Mouse (Mus musculus): ENCODE data around the gene Adgrb2. TPM values are rescaled to one million over a fixed set of nuclear protein-coding genes. Genes with fewer than 3 reads are reported as not detected.

The Adgrb2 gene
- polyA plus RNA-seq, 1 experiment from 2014 or later, result 1.5 TPM

DNA sequence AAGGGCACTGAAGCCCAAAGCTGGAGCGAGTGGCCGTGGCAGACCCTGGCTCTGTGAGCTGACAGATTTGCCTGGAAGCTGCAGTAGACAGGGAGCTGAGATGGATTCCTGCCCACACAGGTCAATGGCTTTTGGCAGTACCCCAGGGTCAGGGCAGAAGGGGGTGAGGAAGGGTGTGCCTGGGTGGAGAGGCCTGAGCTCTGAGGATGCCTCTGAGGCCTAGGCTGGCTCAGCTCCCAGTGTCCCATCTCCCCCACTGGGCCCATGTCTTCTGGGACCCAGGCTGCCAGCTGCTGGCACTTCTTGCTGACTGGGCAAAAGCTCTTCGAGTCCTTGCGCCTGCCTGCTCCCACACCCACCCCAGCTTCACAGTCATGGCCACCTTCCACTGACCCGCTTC is 8.5 kb downstream of the Adgrb2 start:
- DNase-seq (ENCODE audit: low spot score), result no peak
- no peaks in the 10 kb centered on the region for H3K9me3 ChIP-seq (ENCODE audit: control insufficient read depth, low read length)
- no peaks in the 10 kb centered on the region for H3K36me3 ChIP-seq (ENCODE audit: control insufficient read depth, insufficient read depth, low read length)
- H3K4me3 ChIP-seq (ENCODE audit: low read depth, low read length), result no peak overlapping the region
- H3K27me3 ChIP-seq (ENCODE audit: control insufficient read depth, insufficient read depth, low read length), result peaks cover 15% of the 10 kb centered on the region
- peaks cover 7% of the 10 kb centered on the region for H3K4me1 ChIP-seq (ENCODE audit: control insufficient read depth, insufficient read depth, low read length)
- H3K27ac ChIP-seq (replicated peaks; ENCODE audit: low read depth, low read length), result no peak overlapping the region
- WGBS, result 88% methylated on average over 5 of the region's 5 CpGs
- ATAC-seq (ENCODE audit: insufficient number of reproducible peaks, low FRiP score, low TSS enrichment, low read depth), result no peak
- no peak overlapping the region for H3K4me2 ChIP-seq (ENCODE audit: low read depth, severe bottlenecking)
- no peak overlapping the region for H3K9ac ChIP-seq (ENCODE audit: low read length)

DNA sequence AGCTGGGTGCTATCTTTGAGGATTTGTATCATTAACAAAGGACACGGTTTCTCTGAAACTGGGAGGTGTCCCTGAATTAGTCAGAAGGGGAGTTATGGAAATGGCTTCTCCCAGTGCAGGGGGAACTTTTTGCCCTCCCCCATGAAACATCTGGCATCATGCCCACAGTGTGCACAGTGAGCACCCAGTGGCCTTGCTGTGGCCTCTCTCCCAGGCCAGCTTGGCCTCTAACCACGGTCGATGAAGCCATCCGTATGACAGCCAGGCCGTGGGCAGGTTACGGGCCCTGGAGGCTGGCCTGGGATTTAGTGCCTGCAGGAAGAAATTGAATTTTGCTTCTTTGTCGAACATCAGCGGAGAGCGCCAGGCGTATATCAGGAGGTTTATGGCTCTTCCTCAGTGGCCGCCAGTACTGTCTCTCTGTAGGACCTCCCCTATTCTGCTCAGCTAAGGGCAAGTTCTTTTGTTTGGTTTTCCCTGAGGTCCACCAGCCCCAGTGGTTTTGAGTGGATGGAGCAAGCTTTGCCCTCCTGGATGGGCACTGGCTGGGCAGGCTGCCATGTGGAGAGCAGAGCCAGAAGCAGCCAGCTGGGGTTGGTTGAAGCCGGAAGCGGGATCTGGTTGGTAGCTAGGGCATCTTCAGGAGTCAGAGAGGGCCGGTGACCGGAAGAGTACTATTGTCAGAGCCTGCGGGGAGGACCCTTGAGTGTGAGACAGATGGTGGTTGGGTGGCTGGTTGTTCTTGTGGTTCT is 9.4 kb downstream of the Adgrb2 start:
- Histone ChIP-seq H3K4me1 (ENCODE audit: control insufficient read depth, insufficient read depth, low read length) (peaks cover 5% of the 10 kb centered on the region; the same call in 1 of the 2 replicates), H3K4me2 (ENCODE audit: low read depth, severe bottlenecking) (no peak overlapping the region), H3K4me3 (ENCODE audit: low read depth, low read length) (no peak overlapping the region), H3K27me3 (ENCODE audit: control insufficient read depth, insufficient read depth, low read length) (peaks cover 13% of the 10 kb centered on the region), H3K9ac (ENCODE audit: low read length) (no peak overlapping the region), H3K9me3 (ENCODE audit: control insufficient read depth, low read length) (no peaks in the 10 kb centered on the region), H3K27ac (replicated peaks; ENCODE audit: low read depth, low read length) (no peak overlapping the region), H3K36me3 (ENCODE audit: control insufficient read depth, insufficient read depth, low read length) (no peaks in the 10 kb centered on the region)
- WGBS, result 89% methylated on average over 16 of the region's 16 CpGs
- ATAC-seq (ENCODE audit: insufficient number of reproducible peaks, low FRiP score, low TSS enrichment, low read depth) (no peak), DNase-seq (ENCODE audit: low spot score) (no peak)

- no peak for ATAC-seq (ENCODE audit: insufficient number of reproducible peaks, low FRiP score, low TSS enrichment, low read depth)
- WGBS, result 90% methylated on average over 5 of the region's 5 CpGs
- H3K4me2 ChIP-seq (ENCODE audit: low read depth, severe bottlenecking), result no peak overlapping the region
- peaks cover 13% of the 10 kb centered on the region for H3K27me3 ChIP-seq (ENCODE audit: control insufficient read depth, insufficient read depth, low read length)
- no peak overlapping the region for H3K27ac ChIP-seq (replicated peaks; ENCODE audit: low read depth, low read length)
- H3K36me3 ChIP-seq (ENCODE audit: control insufficient read depth, insufficient read depth, low read length), result no peaks in the 10 kb centered on the region
- no peak overlapping the region for H3K4me3 ChIP-seq (ENCODE audit: low read depth, low read length)
- no peak for DNase-seq (ENCODE audit: low spot score)
- H3K9ac ChIP-seq (ENCODE audit: low read length), result no peak overlapping the region
- no peaks in the 10 kb centered on the region for H3K9me3 ChIP-seq (ENCODE audit: control insufficient read depth, low read length)
- peaks cover 5% of the 10 kb centered on the region; the same call in 1 of the 2 replicates for H3K4me1 ChIP-seq (ENCODE audit: control insufficient read depth, insufficient read depth, low read length)
Measured at GRCm38 (mm10) chr4:129994728-129995127, 10.1 kb downstream of the Adgrb2 start.

GRCm38 (mm10) chr4:129995255-129995654 is 10.6 kb downstream of the Adgrb2 start:
- 84% methylated on average over 8 of the region's 8 CpGs for WGBS
- H3K9me3 ChIP-seq (ENCODE audit: control insufficient read depth, low read length), result no peaks in the 10 kb centered on the region
- peaks cover under 1% of the 10 kb centered on the region; the same call in 1 of the 2 replicates for H3K4me1 ChIP-seq (ENCODE audit: control insufficient read depth, insufficient read depth, low read length)
- no peaks in the 10 kb centered on the region for H3K36me3 ChIP-seq (ENCODE audit: control insufficient read depth, insufficient read depth, low read length)
- no peak overlapping the region for H3K27ac ChIP-seq (replicated peaks; ENCODE audit: low read depth, low read length)
- ATAC-seq (ENCODE audit: insufficient number of reproducible peaks, low FRiP score, low TSS enrichment, low read depth) (no peak), DNase-seq (ENCODE audit: low spot score) (no peak)
- H3K27me3 ChIP-seq (ENCODE audit: control insufficient read depth, insufficient read depth, low read length), result peaks cover 11% of the 10 kb centered on the region; the same call in 1 of the 2 replicates
- H3K4me2 ChIP-seq (ENCODE audit: low read depth, severe bottlenecking), result no peak overlapping the region
- no peak overlapping the region for H3K9ac ChIP-seq (ENCODE audit: low read length)
- H3K4me3 ChIP-seq (ENCODE audit: low read depth, low read length), result no peak overlapping the region

DNA sequence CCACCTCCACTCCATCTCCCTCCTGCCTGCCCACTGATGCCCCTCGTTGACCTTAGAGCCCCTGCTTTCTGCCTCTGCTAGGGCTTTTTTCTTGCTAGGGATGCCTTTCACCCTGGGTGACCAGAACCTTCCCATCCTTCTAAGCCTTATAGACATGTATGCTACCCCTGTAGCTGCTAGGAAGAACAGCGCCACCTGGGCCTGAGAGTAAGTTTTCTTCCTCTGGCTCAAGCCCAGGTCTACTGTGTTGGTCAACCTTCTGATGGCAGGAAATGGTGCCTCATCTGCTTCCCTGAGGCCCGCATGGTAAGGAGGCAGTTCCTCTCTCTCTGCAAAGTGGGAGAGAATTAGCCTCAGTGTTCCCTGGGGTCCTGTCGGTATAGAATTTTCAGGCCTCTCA is 11.3 kb downstream of the Adgrb2 start:
- no peak for ATAC-seq (ENCODE audit: insufficient number of reproducible peaks, low FRiP score, low TSS enrichment, low read depth)
- H3K27ac ChIP-seq (replicated peaks; ENCODE audit: low read depth, low read length), result no peak overlapping the region
- H3K4me2 ChIP-seq (ENCODE audit: low read depth, severe bottlenecking), result no peak overlapping the region
- H3K4me1 ChIP-seq (ENCODE audit: control insufficient read depth, insufficient read depth, low read length), result no peaks in the 10 kb centered on the region
- H3K36me3 ChIP-seq (ENCODE audit: control insufficient read depth, insufficient read depth, low read length), result no peaks in the 10 kb centered on the region
- H3K9me3 ChIP-seq (ENCODE audit: control insufficient read depth, low read length), result no peaks in the 10 kb centered on the region
- H3K4me3 ChIP-seq (ENCODE audit: low read depth, low read length), result no peak overlapping the region
- DNase-seq (ENCODE audit: low spot score), result no peak
- H3K27me3 ChIP-seq (ENCODE audit: control insufficient read depth, insufficient read depth, low read length), result peaks cover 11% of the 10 kb centered on the region; the same call in 1 of the 2 replicates
- no peak overlapping the region for H3K9ac ChIP-seq (ENCODE audit: low read length)
- WGBS, result 69% methylated on average over 4 of the region's 4 CpGs

DNA sequence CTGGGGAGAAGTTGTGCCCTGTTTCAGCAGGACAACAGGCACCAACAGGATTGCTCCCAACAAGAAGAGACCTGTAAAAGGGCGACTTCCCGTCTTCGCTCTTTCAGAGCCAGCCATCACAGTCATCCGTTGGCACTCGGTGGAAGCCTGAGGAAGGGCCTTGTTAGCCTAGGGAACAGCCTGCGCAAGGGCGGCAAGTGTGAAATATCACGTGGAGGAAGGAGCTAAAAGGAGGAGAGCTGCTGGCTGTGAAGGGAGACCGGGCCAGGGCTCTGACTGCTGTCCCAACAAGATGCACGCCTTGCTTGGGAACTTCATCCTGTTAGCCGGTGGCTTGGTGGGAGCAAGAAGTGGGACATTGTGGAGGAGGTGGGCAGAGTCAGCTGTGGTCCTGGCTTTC is 13.5 kb downstream of the Adgrb2 start:
- Histone ChIP-seq H3K27ac (replicated peaks; ENCODE audit: low read depth, low read length) (no peak overlapping the region), H3K9ac (ENCODE audit: low read length) (no peak overlapping the region), H3K27me3 (ENCODE audit: control insufficient read depth, insufficient read depth, low read length) (peaks cover 11% of the 10 kb centered on the region; the same call in 1 of the 2 replicates), H3K9me3 (ENCODE audit: control insufficient read depth, low read length) (no peaks in the 10 kb centered on the region), H3K4me1 (ENCODE audit: control insufficient read depth, insufficient read depth, low read length) (no peaks in the 10 kb centered on the region), H3K4me2 (ENCODE audit: low read depth, severe bottlenecking) (no peak overlapping the region), H3K4me3 (ENCODE audit: low read depth, low read length) (no peak overlapping the region), H3K36me3 (ENCODE audit: control insufficient read depth, insufficient read depth, low read length) (no peaks in the 10 kb centered on the region)
- no peak for DNase-seq (ENCODE audit: low spot score)
- WGBS, result 52% methylated on average over 11 of the region's 11 CpGs
- ATAC-seq (ENCODE audit: insufficient number of reproducible peaks, low FRiP score, low TSS enrichment, low read depth), result no peak

GRCm38 (mm10) chr4:130001710-130002109 is 17.0 kb downstream of the Adgrb2 start:
- H3K27me3 ChIP-seq (ENCODE audit: control insufficient read depth, insufficient read depth, low read length), result peaks cover 10% of the 10 kb centered on the region; the same call in 1 of the 2 replicates

DNA sequence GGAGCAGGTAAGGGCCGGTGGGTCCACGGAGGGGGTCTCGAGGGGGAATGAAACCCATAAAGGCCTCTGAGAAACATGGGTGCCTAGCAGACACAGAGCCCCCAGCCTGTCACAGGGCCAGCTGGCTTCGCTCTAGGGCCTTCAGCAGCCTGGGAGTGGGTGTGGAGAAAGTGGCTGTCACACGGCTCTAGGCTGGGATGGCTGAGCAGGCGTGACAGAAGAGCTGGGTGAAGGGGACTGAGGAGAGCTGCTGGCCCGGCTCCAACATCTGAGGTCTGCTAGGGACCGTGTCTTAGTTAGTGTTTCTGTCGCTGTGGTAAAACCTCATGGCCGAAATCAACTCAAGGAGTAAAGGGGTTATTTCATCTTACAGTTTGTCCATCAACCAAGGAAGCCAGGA is 17.5 kb downstream of the Adgrb2 start:
- Histone ChIP-seq H3K27ac (replicated peaks; ENCODE audit: low read depth, low read length) (no peak overlapping the region), H3K4me2 (ENCODE audit: low read depth, severe bottlenecking) (no peak overlapping the region), H3K4me3 (ENCODE audit: low read depth, low read length) (no peak overlapping the region), H3K9me3 (ENCODE audit: control insufficient read depth, low read length) (no peaks in the 10 kb centered on the region), H3K9ac (ENCODE audit: low read length) (no peak overlapping the region), H3K27me3 (ENCODE audit: control insufficient read depth, insufficient read depth, low read length) (peaks cover 12% of the 10 kb centered on the region; the same call in 1 of the 2 replicates), H3K36me3 (ENCODE audit: control insufficient read depth, insufficient read depth, low read length) (no peaks in the 10 kb centered on the region), H3K4me1 (ENCODE audit: control insufficient read depth, insufficient read depth, low read length) (peaks cover 4% of the 10 kb centered on the region; the same call in 1 of the 2 replicates)
- no peak for DNase-seq (ENCODE audit: low spot score)
- 80% methylated on average over 10 of the region's 10 CpGs for WGBS
- ATAC-seq (ENCODE audit: insufficient number of reproducible peaks, low FRiP score, low TSS enrichment, low read depth), result no peak

More at GRCm38 (mm10) chr4:130001710-130002109, 17.0 kb downstream of the Adgrb2 start:
- no peak overlapping the region for H3K9ac ChIP-seq (ENCODE audit: low read length)
- H3K4me2 ChIP-seq (ENCODE audit: low read depth, severe bottlenecking), result no peak overlapping the region
- no peak for DNase-seq (ENCODE audit: low spot score)
- ATAC-seq (ENCODE audit: insufficient number of reproducible peaks, low FRiP score, low TSS enrichment, low read depth), result no peak
- H3K36me3 ChIP-seq (ENCODE audit: control insufficient read depth, insufficient read depth, low read length), result no peaks in the 10 kb centered on the region
- H3K4me1 ChIP-seq (ENCODE audit: control insufficient read depth, insufficient read depth, low read length), result peaks cover 3% of the 10 kb centered on the region; the same call in 1 of the 2 replicates
- no peak overlapping the region for H3K4me3 ChIP-seq (ENCODE audit: low read depth, low read length)
- H3K9me3 ChIP-seq (ENCODE audit: control insufficient read depth, low read length), result no peaks in the 10 kb centered on the region
- no peak overlapping the region for H3K27ac ChIP-seq (replicated peaks; ENCODE audit: low read depth, low read length)
- 48% methylated on average over 5 of the region's 5 CpGs for WGBS

All from limb, embryonic 11.5 days (tissue).